Mouse (Mus musculus) spleen, adult 18-20 months (tissue): Measurements from ENCODE around the gene Phldb2.

Experiments
- DNase-seq, 2 experiments: peaks; one replicate each; pipeline ENCODE4 v3.0.0; 2022; ENCODE audit warnings: mixed read lengths in 2 of 2

The Phldb2 gene

GRCm38 (mm10) chr16:45945649-45946048 lies 7.7 kb downstream of the Phldb2 start:
- DNase-seq: no peak

- no peak for DNase-seq
Measured at GRCm38 (mm10) chr16:45945174-45945631, 8.2 kb downstream of the Phldb2 start.

- DNase-seq: no peak
Measured at GRCm38 (mm10) chr16:45942169-45942891, 11.1 kb downstream of the Phldb2 start.

DNA sequence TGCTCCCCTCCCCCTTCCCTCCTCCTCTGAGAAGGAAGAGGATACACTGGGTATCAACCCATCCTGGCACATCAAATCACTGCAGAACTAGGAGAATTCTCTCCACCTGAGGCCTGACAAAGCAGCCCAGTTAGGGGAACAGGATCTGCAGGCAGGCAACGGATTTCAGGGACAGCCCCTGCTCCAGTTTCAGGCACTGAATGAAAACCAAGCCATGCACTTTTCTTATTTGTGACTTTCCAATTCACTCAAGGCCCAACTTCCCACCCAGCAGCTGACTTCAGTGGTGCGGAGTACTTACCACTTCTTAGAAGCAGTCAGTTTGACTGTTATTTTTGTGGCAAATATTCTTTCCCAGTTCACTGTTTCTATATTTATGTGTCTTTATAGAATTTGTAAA lies 12.7 kb downstream of the Phldb2 start:
- DNase-seq: no peak

DNA sequence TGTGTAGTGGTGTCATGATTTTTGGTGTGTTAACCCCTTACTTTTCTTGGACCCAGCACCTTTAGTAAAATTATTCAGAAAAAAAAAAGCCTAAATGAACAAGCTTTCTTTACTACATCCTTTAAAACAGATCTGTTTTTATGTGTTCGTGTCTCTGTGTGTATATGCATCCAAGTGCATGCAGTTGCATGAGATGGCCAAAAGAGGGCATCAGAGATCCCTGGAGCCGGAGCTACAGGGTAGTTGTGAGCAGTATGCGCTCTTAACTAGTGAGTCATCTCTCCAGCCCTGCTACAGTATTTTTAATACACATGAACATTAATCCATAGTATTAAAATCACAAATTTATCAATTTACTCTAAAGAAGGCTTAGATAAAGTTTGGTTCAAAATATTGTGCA lies 14.0 kb downstream of the Phldb2 start:
- DNase-seq: no peak

- no peak for DNase-seq
Measured at GRCm38 (mm10) chr16:45937381-45937780, 16.0 kb downstream of the Phldb2 start.

- no peak for DNase-seq
Measured at GRCm38 (mm10) chr16:45936521-45936920, 16.9 kb downstream of the Phldb2 start.

GRCm38 (mm10) chr16:45935956-45936483 lies 17.4 kb downstream of the Phldb2 start:
- DNase-seq: no peak

- no peak for DNase-seq
Measured at GRCm38 (mm10) chr16:45934721-45935407, 18.5 kb downstream of the Phldb2 start.

DNA sequence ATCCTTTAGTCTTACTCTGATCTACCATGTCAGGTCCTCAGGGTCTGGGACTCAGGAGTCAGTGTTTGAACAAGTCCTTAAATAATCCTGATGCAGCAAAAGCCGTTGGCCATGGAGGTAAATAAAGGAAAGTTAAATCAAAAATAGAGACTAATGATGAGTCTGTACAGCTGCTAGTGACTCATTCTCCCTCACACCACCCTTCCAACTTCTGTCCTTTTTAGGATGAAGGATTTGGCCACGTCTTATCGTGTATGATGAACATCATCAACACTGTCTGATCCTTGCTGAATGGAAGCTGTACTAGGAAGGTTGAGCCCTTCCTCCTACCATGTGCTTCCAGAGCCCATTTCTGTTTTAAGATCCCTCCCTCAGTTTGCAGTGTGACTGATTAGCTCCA lies 23.1 kb downstream of the Phldb2 start:
- DNase-seq: no peak

DNA sequence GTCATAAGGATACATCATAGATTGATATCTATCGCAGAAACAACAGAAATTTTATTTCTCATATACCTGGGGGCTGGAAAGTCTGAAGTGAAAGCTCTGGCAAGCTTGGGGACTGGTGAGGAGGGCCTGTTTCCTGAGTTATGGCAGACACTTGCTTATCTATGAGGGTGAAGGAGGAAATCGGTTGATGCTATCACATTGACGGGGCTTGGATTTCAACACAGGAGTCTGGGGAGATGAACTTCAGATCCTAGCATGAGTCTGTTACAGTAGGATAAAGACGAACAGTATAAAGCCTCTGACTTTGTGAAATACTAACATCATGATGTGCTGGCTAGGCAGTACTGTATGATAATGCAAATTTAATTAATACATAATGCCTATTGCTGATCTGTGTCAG lies 25.3 kb downstream of the Phldb2 start:
- DNase-seq: no peak

DNA sequence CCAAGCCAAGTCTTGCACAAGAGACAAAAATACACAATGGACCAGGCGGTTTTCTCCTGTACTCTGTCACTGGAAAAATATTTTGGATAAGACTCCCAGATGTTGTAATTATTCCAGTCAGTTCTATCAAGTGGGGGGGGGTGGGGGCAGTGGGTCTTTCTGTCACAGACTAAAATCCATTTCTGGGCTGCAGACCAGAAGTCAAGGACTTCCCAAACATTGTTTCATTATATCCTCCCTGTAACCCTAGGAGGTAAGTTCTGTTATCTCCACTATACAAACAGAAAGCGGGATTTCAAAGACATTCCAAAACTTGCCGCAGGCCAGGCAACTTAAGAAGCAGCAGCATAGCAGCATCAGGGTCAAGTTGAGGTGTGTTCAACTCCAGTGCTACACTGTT lies 25.8 kb downstream of the Phldb2 start:
- DNase-seq: no peak

GRCm38 (mm10) chr16:45926875-45927274 lies 26.5 kb downstream of the Phldb2 start:
- no peak for DNase-seq

GRCm38 (mm10) chr16:45923731-45924424 lies 29.5 kb downstream of the Phldb2 start:
- no peak for DNase-seq

- no peak for DNase-seq
Measured at GRCm38 (mm10) chr16:45922546-45923229, 30.7 kb downstream of the Phldb2 start.

GRCm38 (mm10) chr16:45919572-45919971 lies 33.8 kb downstream of the Phldb2 start:
- DNase-seq: no peak

DNA sequence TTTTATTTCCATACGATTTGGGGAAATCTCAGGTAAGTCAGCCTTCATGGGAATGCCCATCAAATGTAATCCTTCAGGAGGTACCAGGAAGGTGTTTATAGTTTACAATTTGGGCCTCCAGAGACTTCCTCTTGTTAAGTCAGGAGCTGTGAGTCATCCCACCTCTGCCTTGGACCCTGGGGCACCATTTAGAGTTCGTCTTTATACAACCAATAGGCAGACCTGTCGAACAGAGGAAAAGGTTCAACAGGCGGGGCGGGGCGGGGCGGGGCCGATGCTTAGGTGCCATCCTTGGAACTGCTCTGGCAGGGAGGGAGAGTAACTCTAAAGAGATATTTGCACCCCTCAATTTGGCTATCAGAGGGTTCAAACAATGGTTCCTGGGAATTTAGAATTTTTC lies 49.8 kb downstream of the Phldb2 start:
- no peak for DNase-seq

- DNase-seq: no peak
Measured at GRCm38 (mm10) chr16:45898459-45898858, 54.9 kb downstream of the Phldb2 start.

GRCm38 (mm10) chr16:45896587-45896986 lies 56.8 kb downstream of the Phldb2 start:
- no peak for DNase-seq

GRCm38 (mm10) chr16:45894998-45895397 lies 58.4 kb downstream of the Phldb2 start:
- no peak for DNase-seq

- no peak for DNase-seq
Measured at GRCm38 (mm10) chr16:45893796-45894195, 59.6 kb downstream of the Phldb2 start.

DNA sequence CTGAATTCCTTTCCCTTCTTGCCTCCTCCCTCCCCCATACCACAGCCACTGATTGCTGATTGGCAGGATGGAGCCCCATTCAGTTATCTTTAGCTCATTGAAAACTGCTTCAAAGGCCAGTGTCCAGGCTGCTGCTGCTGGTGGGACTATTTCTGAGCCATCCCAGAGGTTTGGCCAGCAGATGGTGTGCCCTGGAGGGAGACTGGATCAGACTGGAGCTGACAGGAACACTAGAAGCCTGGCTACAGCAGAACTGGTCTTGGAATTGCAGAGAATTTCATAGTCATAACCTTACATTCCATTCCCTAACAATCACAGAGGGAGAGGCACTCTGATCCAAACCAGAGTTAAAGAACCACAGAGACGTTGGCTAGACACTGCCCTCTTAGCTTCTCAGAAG lies 60.5 kb downstream of the Phldb2 start:
- no peak for DNase-seq
